Mouse (Mus musculus) brain, embryonic 14.5 days (tissue): ENCODE data around the gene Fam20c. TPM values are rescaled to one million over a fixed set of nuclear protein-coding genes. Genes with fewer than 3 reads are reported as not detected.

Experiments used
- DNase-seq: peaks from one replicate; pipeline ENCODE4 v3.0.0-alpha.2; 2011; ENCODE audit warnings: low read depth
- CTCF ChIP-seq: fragments of 200-500 bp; IDR thresholded peaks from 2 replicates; pipeline ENCODE4 v1.5.1; 2012; ENCODE audit warnings: inconsistent platforms, mild to moderate bottlenecking, moderate library complexity, borderline replicate concordance; ENCODE audit not compliant: insufficient read depth, insufficient read length; ENCODE audit errors: extremely low read depth
- POLR2A ChIP-seq: fragments of 200-500 bp; IDR thresholded peaks from 2 replicates; pipeline ENCODE4 v1.6.1; 2012; ENCODE audit warnings: mild to moderate bottlenecking, inconsistent platforms, borderline replicate concordance; ENCODE audit not compliant: poor library complexity, insufficient read depth, insufficient read length, severe bottlenecking; ENCODE audit errors: extremely low read depth
- polyA plus RNA-seq: library from polyadenylated mRNA; depleted of rRNA; stranded (reverse); fragments of >200 nt; gene quantifications from 2 replicates; pipeline ENCODE4 v1.2.3, GENCODE M21; 2012

The Fam20c gene
- polyA plus RNA-seq, 1 experiment: 81.2 TPM

GRCm38 (mm10) chr5:138741516-138741915 lies 12.8 kb upstream of the Fam20c start:
- TF ChIP-seq CTCF (no peak), POLR2A (no peak)
- DNase-seq: no peak

GRCm38 (mm10) chr5:138742281-138742680 lies 12.0 kb upstream of the Fam20c start:
- DNase-seq: peak; percentile 63
- no peak for TF ChIP-seq CTCF
- no peak for TF ChIP-seq POLR2A

GRCm38 (mm10) chr5:138743631-138744030 lies 10.7 kb upstream of the Fam20c start:
- DNase-seq: no peak
- TF ChIP-seq CTCF (no peak), POLR2A (no peak)

GRCm38 (mm10) chr5:138745378-138746099 lies 8.8 kb upstream of the Fam20c start:
- TF ChIP-seq CTCF (no peak), POLR2A (no peak)
- DNase-seq: peak; percentile 46

- no peak for DNase-seq
- TF ChIP-seq CTCF: no peak
- TF ChIP-seq POLR2A: no peak
These were observed 1.0 kb upstream of the Fam20c start for GRCm38 (mm10) chr5:138753269-138753668.

GRCm38 (mm10) chr5:138753946-138754302 lies 390 bp upstream of the Fam20c start:
- DNase-seq: peak; percentile 87
- TF ChIP-seq CTCF (no peak), POLR2A (peak; percentile 2; the same call in 1 of the 2 replicates)

- TF ChIP-seq CTCF (no peak), POLR2A (no peak; the same call in 1 of the 2 replicates)
- no peak for DNase-seq
These were observed 773 bp downstream of the Fam20c start for GRCm38 (mm10) chr5:138755121-138755452.

GRCm38 (mm10) chr5:138755453-138756301 lies 1.4 kb downstream of the Fam20c start:
- DNase-seq: peak; percentile 57
- TF ChIP-seq CTCF: no peak
- no peak for TF ChIP-seq POLR2A

- TF ChIP-seq CTCF: no peak
- 0 out of 2 replicates have a peak, but pooled peaks have one; percentile 13 for TF ChIP-seq POLR2A
These were observed 2.2 kb downstream of the Fam20c start for GRCm38 (mm10) chr5:138756311-138757085.

GRCm38 (mm10) chr5:138757135-138757534 lies 2.8 kb downstream of the Fam20c start:
- DNase-seq: no peak
- TF ChIP-seq CTCF: no peak
- no peak for TF ChIP-seq POLR2A

More at GRCm38 (mm10) chr5:138756311-138757085, 2.2 kb downstream of the Fam20c start:
- peak; percentile 77 for DNase-seq

- no peak for DNase-seq
- TF ChIP-seq POLR2A: no peak
- TF ChIP-seq CTCF: no peak
These were observed 3.3 kb downstream of the Fam20c start for GRCm38 (mm10) chr5:138757616-138758015.

GRCm38 (mm10) chr5:138758533-138758932 lies 4.2 kb downstream of the Fam20c start:
- DNase-seq: no peak
- TF ChIP-seq CTCF (no peak), POLR2A (no peak)
